ENCODE assay signal across 9 mouse cellular contexts in the genomic region with DNA sequence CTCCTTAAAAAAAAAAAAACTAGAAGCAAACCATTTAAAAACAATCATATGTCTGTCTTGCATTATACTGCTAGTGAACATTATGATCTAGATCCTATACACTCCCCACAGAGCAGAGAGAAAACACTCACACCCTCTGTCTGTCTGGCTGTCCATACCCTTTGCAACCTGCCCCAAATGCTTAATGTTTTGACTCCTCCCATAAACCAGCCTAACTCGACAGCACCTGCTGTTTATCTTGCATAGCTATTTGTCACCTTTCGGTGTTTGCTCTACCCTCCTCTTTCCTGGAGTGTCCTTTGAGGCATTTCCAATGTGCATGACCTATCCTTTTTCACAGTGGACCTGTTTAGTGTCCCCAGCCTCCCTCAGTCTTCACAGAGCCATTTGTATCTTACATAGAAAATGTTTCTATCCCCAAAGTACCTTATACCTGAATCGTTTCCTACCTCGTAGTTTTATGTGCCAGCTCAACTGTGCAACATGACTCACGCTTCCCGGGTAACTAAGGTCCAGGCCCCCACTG. TPM values are rescaled to one million over a fixed set of nuclear protein-coding genes. Genes with fewer than 3 reads are reported as not detected.
DNase-seq lines count a peak whose midpoint lies in the region; ATAC-seq and TF ChIP-seq lines count a peak whose summit lies in the region.
"Had no signal": no experiment of that assay in that cellular context is flagged by ENCODE, and none has a peak within 500 bp of the region (broad histone marks: within the 10 kb centered on the region; RNA-seq: fewer than 3 reads in every experiment).

No protein-coding gene starts in this region.

- no peak for TF ChIP-seq CTCF in Patski (IDR thresholded peaks at IDR 0.05)

- WGBS in heart, embryonic 12.5 days: 9% methylated on average over 6 of the region's 6 CpGs
- WGBS in macrophage (ENCODE audit: missing documents): 17% methylated on average over 6 of the region's 6 CpGs

- H3K9ac ChIP-seq in heart, embryonic 12.5 days: peak overlapping the region; percentile 84

- H3K79me2 ChIP-seq in macrophage (ENCODE audit: inconsistent target): no peaks in the 10 kb centered on the region

- H3K9me3 ChIP-seq in heart, embryonic 12.5 days (replicated peaks): no peaks in the 10 kb centered on the region

- H3K4me3 ChIP-seq in heart, embryonic 12.5 days: peak overlapping the region; percentile 77
- peak overlapping the region; percentile 28; the same call in 1 of the 2 replicates for H3K4me3 ChIP-seq in macrophage (ENCODE audit: inconsistent target)

- in situ Hi-C loops in Patski (cut with MboI; ENCODE audit: low pct_unique_long_range_greater_than_20kb): no loop called here

- H3K4me1 ChIP-seq in heart, embryonic 12.5 days (replicated peaks): peaks cover 6% of the 10 kb centered on the region; the same call in 1 of the 2 replicates

- no peak for DNase-seq in heart, postnatal 25 days (ENCODE audit: low spot score)
- no peak for DNase-seq in Patski (ENCODE audit: low read depth, low spot score)
- no peak for DNase-seq in adipocyte (ENCODE audit: low spot score)
- DNase-seq in spleen, postnatal 4 days (ENCODE audit: low spot score in 2 of 2): no peak
- DNase-seq in retina, postnatal 1 day: no peak

- no peaks in the 10 kb centered on the region for H3K27me3 ChIP-seq in heart, embryonic 12.5 days (replicated peaks)
- no peaks in the 10 kb centered on the region for H3K27me3 ChIP-seq in Patski

- peak overlapping the region; percentile 87 for H3K4me2 ChIP-seq in heart, embryonic 12.5 days

- H3K36me3 ChIP-seq in heart, embryonic 12.5 days: peaks cover 17% of the 10 kb centered on the region
- no peaks in the 10 kb centered on the region for H3K36me3 ChIP-seq in macrophage (ENCODE audit: inconsistent target)

- POLR2A ChIA-PET in Patski (lab: Charles Lee): interaction anchor here (0.6 to 1.7 kb wide), 2 partner anchors 11 to 16 kb away, joined by 3 to 7 read pairs; no protein-coding TSS in a partner anchor

- CTCF ChIA-PET in Patski (lab: Charles Lee): interaction anchor here (1.0 to 4.1 kb wide), 4 partner anchors 14 to 28 kb away, joined by 3 to 17 read pairs (median 6); a partner anchor contains a TSS

- ATAC-seq in heart, embryonic 12.5 days (ENCODE audit: insufficient number of reproducible peaks, low FRiP score): 0 out of 2 replicates have a peak, but pooled peaks have one; percentile 10
- peak; percentile 22 for ATAC-seq in Patski
- ATAC-seq in granulocyte monocyte progenitor cell, adult 5-6 weeks (replicated peaks; ENCODE audit: poor library complexity, severe bottlenecking): peak; percentile 6; the same call in 1 of the 2 replicates

- intact Hi-C loops in heart, postnatal 25 days (cut with DNase I): no loop called here

- no peak overlapping the region for H3K27ac ChIP-seq in heart, embryonic 12.5 days (ENCODE audit: poor library complexity, severe bottlenecking)
- H3K27ac ChIP-seq in macrophage: no peak overlapping the region

RNA-seq across cellular contexts. Expression of a gene that starts 0.4 kb away (rescaled TPM):
- polyA plus RNA-seq in heart, embryonic 12.5 days (2016; fragmentation: Nextera tagmentation; extraction: Ambion mirVana): 118 and 119 TPM in 2 replicates
- total RNA-seq in heart, postnatal 25 days (2021): 10 to 100 TPM; 50.1 to 51.4 TPM
- polyA plus RNA-seq in Patski (2021): 150 TPM
- 16.0 and 24.7 TPM in 2 replicates for total RNA-seq in granulocyte monocyte progenitor cell, adult 5-6 weeks (2014; fragmentation: Nextera tagmentation)
- total RNA-seq in granulocyte monocyte progenitor cell, adult 5-6 weeks (2017): 13.2 and 18.3 TPM in 2 replicates
- 1 to 10 TPM in 4 of 26 experiments, under 1 TPM in 1, not detected in 21; 0.91 to 7.0 (median 1.4) TPM for total RNA-seq in macrophage (2018; cell fraction: chromatin; rRNA removed)
- total RNA-seq in macrophage (2018; cell fraction: cytosol; rRNA removed): 10 to 100 TPM in 9 of 26 experiments, 1 to 10 TPM in 17; 2.4 to 16.2 (median 6.6) TPM
- total RNA-seq in macrophage (2018; cell fraction: nucleus; rRNA removed): 1 to 10 TPM in 15 of 26 experiments, under 1 TPM in 6, not detected in 5; 0.52 to 2.8 (median 1.5) TPM
- polyA plus RNA-seq in macrophage (2018): 10.0 to 14.8 TPM (median 14.2 TPM) in 3 replicates

RNA-seq across cellular contexts. Expression of a gene that starts 18.2 kb away (rescaled TPM):
- polyA plus RNA-seq in heart, embryonic 12.5 days (2016; fragmentation: Nextera tagmentation; extraction: Ambion mirVana): 0.23 TPM in 1 of 2 replicates, not detected in the other
- total RNA-seq in heart, postnatal 25 days (2021): not detected
- polyA plus RNA-seq in Patski (2021): not detected
- not detected in 2 replicates for total RNA-seq in granulocyte monocyte progenitor cell, adult 5-6 weeks (2014; fragmentation: Nextera tagmentation)
- total RNA-seq in granulocyte monocyte progenitor cell, adult 5-6 weeks (2017): not detected in 2 replicates
- not detected for total RNA-seq in macrophage (2018; cell fraction: chromatin; rRNA removed)
- total RNA-seq in macrophage (2018; cell fraction: cytosol; rRNA removed): not detected
- not detected for total RNA-seq in macrophage (2018; cell fraction: nucleus; rRNA removed)
- polyA plus RNA-seq in macrophage (2018): not detected in 3 replicates
- polyA plus RNA-seq: frontal cortex, adult 2 months had no signal

RNA-seq across cellular contexts. Expression of a gene that starts 36.4 kb away (rescaled TPM):
- polyA plus RNA-seq in heart, embryonic 12.5 days (2016; fragmentation: Nextera tagmentation; extraction: Ambion mirVana): 15.1 and 16.5 TPM in 2 replicates
- total RNA-seq in heart, postnatal 25 days (2021): 10 to 100 TPM; 77.7 to 79.7 TPM
- polyA plus RNA-seq in Patski (2021) (13.3 TPM), macrophage (2018) (0.27 to 0.37 TPM in 2 of 3 replicates, not detected in the other)
- total RNA-seq in granulocyte monocyte progenitor cell, adult 5-6 weeks (2014; fragmentation: Nextera tagmentation): 7.1 and 11.3 TPM in 2 replicates
- total RNA-seq in granulocyte monocyte progenitor cell, adult 5-6 weeks (2017): 1.8 and 7.3 TPM in 2 replicates
- total RNA-seq in macrophage (2018; cell fraction: chromatin; rRNA removed): 1 to 10 TPM in 1 of 26 experiments, not detected in 25; 1.6 TPM
- under 1 TPM in 24 of 26 experiments, not detected in 2; 0.14 to 0.67 (median 0.27) TPM for total RNA-seq in macrophage (2018; cell fraction: cytosol; rRNA removed)
- 1 to 10 TPM in 1 of 26 experiments, not detected in 25; 1.7 TPM for total RNA-seq in macrophage (2018; cell fraction: nucleus; rRNA removed)

RNA-seq across cellular contexts. Expression of a gene that starts 48.3 kb away (rescaled TPM):
- 9.8 TPM in 2 replicates for polyA plus RNA-seq in heart, embryonic 12.5 days (2016; fragmentation: Nextera tagmentation; extraction: Ambion mirVana)
- 1 to 10 TPM; 1.6 to 3.2 TPM for total RNA-seq in heart, postnatal 25 days (2021)
- polyA plus RNA-seq in Patski (2021): 0.15 TPM
- not detected in 2 replicates for total RNA-seq in granulocyte monocyte progenitor cell, adult 5-6 weeks (2014; fragmentation: Nextera tagmentation)
- not detected in 2 replicates for total RNA-seq in granulocyte monocyte progenitor cell, adult 5-6 weeks (2017)
- total RNA-seq in macrophage (2018; cell fraction: chromatin; rRNA removed): not detected
- total RNA-seq in macrophage (2018; cell fraction: cytosol; rRNA removed): under 1 TPM in 1 of 26 experiments, not detected in 25; 0.10 TPM
- total RNA-seq in macrophage (2018; cell fraction: nucleus; rRNA removed): not detected
- polyA plus RNA-seq in macrophage (2018): not detected in 3 replicates

Comparison
In these comparisons a context has a peak if more than half of its experiments do, and no peak if none do; other contexts are left out.
1. RNA of a gene that starts 36.4 kb away (polyA plus RNA-seq): 15.1 to 16.5 TPM in heart, embryonic 12.5 days and 13.3 TPM in Patski (single experiment); 0.27 to 0.37 TPM in macrophage; every median in the first group is over 10 times any median in the second.
2. Peak in every context shown above with its lines, with median percentiles within 50 percentile points of each other: ATAC-seq.